Mouse (Mus musculus): ENCODE measurements around the gene Rgcc. TPM values are rescaled to one million over a fixed set of nuclear protein-coding genes. Genes with fewer than 3 reads are reported as not detected.

The Rgcc gene
- total RNA-seq, 2 experiments from 2014 or later: 183 to 243 TPM

DNA sequence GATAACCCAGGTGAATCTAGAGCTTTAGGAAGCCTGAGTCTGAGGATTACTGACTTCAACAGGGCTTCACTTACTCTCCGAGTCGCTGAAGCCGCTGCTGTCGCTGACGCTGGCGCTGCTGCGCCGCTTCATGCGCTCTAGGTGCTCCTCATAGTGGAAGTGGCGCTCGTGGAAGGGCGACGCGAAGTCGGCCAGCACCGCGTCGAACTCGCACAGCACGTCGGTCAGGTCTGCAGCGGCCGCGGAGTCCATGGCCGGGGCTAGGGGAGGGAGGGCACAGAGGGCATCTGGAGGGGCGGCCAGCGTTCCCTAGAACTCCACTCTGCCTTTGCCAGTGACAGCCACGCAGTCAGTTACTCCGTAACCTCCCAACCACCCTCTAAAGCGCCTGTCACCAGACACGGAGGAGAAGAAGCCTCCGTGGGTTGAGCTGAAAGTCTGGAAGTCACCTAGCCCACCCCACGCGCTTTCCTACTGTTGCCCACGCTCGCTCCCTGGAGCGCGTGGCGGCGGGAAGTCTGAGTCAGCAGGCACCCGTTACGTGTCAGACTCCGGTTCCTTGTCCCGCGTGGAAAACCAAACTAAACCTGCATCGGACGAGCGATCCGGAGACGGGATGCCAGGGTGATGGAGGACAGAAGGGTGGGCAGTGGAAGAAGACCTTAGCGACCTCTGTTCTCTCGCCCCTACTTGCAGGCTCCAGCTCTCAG is 649 bp downstream of the Rgcc start:
- ATAC-seq (replicated peaks; ENCODE audit: poor library complexity): peak; percentile 7

DNA sequence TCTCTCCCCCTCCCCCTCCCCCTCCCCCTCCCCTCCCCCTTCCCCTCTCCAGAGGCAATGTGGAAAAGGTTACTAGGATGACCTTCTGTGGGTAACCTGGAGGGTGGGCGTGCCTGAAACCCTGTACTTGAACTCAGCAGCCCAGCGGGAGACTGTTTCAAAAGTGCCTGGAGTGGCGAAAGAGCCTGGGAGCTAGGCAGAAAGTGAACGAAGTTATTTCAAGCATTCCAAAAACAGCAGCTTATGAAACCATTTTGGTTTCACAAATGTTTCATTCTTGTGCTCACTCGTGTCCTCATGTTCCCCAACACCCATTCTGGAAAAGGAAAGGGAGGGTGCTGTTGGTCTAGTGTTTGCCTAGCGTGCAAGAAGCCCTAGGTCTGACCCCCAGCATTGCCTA is 1.6 kb downstream of the Rgcc start:
- no peak for ATAC-seq (replicated peaks; ENCODE audit: poor library complexity)

DNA sequence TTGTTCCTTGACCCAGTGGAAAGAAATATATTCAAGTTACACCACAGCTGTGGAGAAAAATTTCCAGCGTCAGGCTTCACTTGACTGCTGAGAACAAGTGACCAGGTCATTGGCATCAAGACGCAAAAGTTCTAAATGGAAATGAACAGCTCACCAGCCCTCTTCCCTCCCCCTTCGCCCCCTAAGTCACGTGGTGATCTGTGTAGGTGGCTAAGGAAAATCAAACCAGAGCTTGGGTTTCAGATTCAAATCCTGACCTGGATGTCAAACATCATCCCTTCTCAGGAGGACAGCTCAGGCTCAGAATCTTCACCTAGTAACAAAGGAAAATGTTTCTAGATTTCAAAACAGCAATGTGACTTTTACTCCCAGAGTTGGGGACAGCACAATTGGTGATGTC is 2.2 kb downstream of the Rgcc start:
- no peak for ATAC-seq (replicated peaks; ENCODE audit: poor library complexity)

DNA sequence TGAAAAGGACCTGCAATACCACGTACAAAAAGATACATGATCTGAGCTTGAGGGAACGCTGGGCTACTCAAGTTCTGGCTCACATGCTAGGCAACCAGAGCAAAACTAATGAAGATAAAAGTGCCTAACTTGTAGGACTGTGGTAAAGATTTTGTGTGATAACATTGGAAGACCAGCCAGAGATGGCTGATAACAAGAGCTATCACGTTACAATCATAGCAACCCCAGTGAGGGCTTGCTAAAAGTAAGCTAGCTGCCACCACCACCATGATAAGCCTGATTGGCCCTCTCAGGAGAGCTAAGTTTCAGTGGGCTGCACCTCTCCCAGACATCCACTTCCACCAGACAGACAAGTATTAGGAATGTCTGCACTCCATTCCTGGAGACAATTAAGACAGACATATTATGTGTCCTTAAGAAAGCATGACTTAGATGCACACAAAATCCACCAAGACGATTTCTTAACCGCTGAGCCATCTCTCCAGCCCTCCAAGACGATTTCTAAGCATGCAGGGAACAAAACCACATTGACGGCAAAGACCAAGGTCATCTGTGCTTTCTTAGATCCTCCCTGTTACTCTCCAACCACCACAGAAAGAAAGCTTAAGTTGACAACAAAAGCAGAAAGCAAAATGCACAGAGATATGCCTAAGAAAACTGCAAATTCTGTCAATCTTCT is 3.0 kb downstream of the Rgcc start:
- no peak for ATAC-seq (replicated peaks; ENCODE audit: poor library complexity)

DNA sequence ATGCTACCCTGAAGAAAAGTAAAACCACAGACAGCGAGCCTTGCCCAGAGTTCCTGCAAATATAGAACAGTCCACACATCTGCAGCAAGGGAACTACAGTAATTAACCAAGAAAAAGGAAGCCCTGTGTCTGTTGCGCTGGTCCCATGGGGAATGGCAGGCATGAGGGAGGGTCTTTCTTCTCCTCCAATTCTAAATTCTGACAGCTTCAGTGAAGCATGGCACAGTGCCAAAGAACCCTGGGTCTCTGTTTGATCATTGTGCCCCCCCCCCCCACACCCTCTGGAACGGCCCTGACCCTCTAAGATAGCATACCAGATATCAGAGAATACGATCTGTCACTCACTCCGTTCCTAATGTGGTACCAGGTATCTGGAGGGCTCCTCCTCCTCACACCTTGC is 4.6 kb downstream of the Rgcc start:
- no peak for ATAC-seq (replicated peaks; ENCODE audit: poor library complexity)

DNA sequence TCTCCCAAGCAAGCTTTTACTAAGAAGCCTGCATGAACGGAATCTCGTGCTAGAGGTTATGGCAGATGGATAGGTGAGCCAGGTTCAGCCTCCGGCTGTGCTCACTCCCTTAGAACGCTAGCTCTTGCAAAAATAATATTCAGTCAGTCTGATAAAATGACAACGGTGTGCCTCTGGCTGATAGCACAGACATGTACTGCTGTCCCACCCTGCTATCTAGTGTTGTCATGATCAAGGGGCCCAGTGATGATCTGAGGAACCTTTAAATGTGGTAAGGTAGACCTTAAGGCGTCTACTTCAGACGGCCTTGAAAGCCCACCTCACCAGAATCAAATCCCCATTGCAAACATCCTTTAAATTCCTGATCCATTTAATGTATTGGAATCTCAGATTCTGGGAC is 5.2 kb downstream of the Rgcc start:
- ATAC-seq (replicated peaks; ENCODE audit: poor library complexity): peak; percentile 11; the same call in 1 of the 2 replicates

DNA sequence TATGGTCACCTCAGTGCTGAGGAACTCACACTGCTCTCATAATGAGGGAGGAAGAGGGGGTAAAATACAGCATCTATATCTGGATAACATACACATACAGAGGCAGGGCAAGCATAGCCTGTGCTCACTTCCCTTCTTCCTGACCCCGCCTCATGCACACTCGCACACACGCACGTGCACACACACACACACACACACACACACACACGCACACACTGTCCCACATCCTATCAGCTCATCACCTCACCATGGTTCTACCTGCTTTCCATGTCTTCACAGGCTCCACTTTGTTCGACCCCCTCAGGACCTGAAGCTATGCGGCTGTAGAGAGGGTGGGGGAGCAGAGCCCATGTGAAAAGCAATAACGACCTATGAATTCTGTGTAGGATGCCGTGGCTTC is 5.9 kb downstream of the Rgcc start:
- no peak for ATAC-seq (replicated peaks; ENCODE audit: poor library complexity)

DNA sequence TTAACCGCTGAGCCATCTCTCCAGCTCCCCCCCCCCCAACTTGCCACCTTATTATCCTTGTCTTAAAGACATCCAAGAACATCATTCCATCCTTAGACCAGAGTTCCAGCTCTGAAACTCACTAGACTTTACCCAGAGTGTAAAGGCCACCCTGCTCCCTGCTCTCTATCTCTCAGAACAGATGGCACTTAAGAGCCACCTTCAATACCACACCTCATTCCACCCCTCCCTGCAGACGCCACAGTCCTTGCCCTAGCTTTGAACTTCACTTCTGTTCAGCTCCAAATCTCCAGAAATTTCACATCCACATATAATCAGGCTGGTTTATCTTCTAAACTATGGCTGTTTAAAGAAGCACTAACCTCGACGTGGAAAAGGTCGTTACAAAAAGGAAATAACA is 6.5 kb downstream of the Rgcc start:
- peak; percentile 45 for ATAC-seq (replicated peaks; ENCODE audit: poor library complexity)

DNA sequence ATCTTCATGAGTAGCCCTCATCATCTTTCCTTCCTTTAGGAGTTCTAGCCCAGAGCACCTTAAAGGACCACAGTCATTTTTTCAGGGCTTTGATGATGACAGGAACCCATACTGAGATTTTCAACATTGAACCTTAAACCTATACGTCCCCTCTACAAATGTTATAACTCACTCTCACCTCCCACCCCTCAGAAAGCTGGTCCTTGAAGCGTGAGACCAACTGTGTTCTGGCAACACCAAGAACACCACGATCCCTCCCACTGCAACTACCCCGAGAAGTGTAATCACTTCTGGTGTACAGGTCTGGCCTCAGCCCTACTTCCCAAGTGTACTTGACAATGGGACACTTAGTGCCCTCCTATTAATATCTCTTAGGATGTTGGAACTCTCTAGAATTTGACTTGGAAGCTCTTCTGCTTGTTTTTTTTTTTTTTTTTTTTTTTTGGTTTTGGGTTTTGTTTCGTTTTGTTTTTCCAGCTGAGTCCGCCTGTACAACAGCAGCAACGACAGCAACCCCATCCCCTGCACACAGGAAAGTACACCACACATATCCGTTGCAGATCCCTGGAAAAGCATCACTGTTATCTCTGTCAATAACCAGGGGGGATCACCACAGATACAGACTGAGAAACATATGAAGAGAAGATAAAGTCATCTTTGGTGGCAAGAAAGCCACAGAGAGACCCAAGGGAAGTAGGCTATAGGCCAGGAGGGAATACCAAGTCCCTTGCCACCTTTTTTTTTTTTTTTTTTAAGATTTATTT is 7.2 kb downstream of the Rgcc start:
- no peak for ATAC-seq (replicated peaks; ENCODE audit: poor library complexity)

DNA sequence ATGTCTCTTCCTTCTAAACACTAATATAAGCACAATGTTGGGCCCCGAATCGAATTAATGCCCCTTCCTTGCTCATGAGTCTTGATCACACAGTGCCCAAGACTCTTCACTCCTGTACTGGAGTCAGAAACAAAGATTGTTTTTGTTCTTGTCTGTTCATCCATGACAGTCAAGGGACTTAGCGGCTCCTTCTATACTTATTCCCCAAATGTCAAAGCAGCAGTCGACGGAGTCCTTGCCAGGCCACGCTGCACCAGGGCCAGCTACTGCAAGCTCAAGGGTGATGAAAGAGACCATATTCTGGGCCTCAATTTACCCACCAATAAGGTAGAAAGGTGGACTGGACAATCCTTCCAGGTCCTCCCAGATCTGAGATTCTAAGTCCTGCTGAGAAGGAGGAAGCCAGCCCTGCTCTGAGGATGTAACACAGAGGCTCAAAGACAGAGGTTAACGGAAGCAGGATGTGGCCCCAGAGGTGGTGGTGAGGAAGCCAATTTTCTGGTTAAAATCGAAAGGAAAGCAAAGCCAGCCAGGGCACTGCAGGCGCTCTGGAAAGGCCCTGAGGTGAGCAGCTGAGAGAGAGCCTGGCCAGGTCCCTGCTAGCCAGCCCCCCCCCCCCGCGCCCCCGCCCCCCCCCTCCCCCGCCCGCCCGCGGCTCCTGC is 8.2 kb downstream of the Rgcc start:
- ATAC-seq (replicated peaks; ENCODE audit: poor library complexity): peak; percentile 33

GRCm38 (mm10) chr14:79291629-79292028 is 9.8 kb downstream of the Rgcc start:
- peak; percentile 20; the same call in 1 of the 2 replicates for ATAC-seq (replicated peaks; ENCODE audit: poor library complexity)

GRCm38 (mm10) chr14:79290683-79291425 is 10.6 kb downstream of the Rgcc start:
- ATAC-seq (replicated peaks; ENCODE audit: poor library complexity): peak; percentile 16

DNA sequence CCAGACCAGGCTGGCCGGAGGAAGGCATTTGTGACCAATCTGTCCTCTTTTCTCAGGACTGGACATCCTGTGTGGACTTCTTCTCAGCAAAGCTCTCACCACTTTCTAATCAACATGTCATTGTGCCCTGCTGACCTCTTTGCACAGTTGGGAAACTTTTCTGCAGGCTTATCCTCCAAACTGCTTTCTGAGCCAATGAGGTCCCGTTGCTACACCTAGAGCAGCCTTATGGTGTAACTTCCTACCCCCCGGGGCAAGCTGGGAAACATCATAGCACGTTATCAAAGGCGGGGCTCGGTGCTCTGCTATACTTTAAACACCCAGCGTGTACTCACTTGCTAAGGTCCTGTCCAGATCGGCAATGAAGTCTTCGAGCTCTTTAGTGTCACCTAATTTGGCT is 11.5 kb downstream of the Rgcc start:
- peak; percentile 43 for ATAC-seq (replicated peaks; ENCODE audit: poor library complexity)

- peak; percentile 53 for ATAC-seq (replicated peaks; ENCODE audit: poor library complexity)
Observed at GRCm38 (mm10) chr14:79288280-79288679, 13.2 kb downstream of the Rgcc start.

DNA sequence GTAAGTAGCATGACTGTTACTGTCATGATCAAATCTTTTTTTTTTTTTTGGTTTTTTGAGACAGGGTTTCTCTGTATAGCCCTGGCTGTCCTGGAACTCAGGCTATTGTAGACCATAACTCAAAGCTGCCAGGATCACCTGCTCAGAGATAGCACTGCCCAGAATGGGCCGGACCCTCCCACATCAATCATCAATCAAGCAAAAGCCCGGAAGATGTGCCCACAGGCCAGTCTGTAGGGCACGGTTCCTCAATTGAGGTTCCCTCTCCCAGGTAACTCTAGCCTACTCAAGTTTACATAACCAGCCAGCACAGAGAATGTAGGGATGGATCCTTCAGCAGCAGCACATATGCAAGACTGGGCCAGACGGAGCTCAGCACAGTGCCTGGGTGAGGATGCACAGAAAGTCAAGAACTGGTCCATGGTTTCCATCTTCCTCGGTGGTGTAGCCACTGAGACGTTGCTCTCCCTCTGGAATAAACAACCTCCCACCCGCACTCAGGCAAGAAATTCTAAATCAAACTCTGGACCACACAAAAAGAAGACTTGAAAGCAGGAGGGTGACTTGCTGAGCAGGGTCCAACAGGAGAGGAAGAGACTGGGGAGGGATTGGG is 14.1 kb downstream of the Rgcc start:
- 0 out of 2 replicates have a peak, but pooled peaks have one; percentile 3 for ATAC-seq (replicated peaks; ENCODE audit: poor library complexity)

DNA sequence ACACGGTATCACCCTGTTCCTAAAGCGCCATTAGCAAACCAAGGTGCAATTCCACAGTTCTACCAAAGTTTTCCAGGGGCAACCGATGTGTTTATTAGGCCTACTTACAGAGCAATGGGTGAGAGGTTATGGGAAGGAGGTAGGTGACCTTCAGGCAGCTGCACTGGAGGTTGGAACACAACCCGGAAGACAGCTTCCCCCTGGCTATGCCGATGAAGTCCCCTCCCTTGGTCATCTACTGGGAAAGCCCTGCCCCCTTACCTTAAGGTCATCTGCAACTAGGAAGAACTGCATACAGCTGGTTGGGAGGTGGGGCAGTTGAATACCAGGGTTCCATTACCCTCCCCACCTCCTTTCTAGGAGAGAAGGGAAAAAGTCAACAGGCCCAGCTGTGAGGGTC is 15.9 kb downstream of the Rgcc start:
- ATAC-seq (replicated peaks; ENCODE audit: poor library complexity): no peak

GRCm38 (mm10) chr14:79284616-79285015 is 16.8 kb downstream of the Rgcc start:
- no peak for ATAC-seq (replicated peaks; ENCODE audit: poor library complexity)

- no peak for ATAC-seq (replicated peaks; ENCODE audit: poor library complexity)
Observed at GRCm38 (mm10) chr14:79283952-79284351, 17.5 kb downstream of the Rgcc start.

GRCm38 (mm10) chr14:79281894-79282553 is 19.4 kb downstream of the Rgcc start:
- ATAC-seq (replicated peaks; ENCODE audit: poor library complexity): 0 out of 2 replicates have a peak, but pooled peaks have one; percentile 26

GRCm38 (mm10) chr14:79280456-79280855 is 21.0 kb downstream of the Rgcc start:
- ATAC-seq (replicated peaks; ENCODE audit: poor library complexity): no peak
